Mouse (Mus musculus): Measurements from ENCODE around the gene Snrnp48. TPM values are rescaled to one million over a fixed set of nuclear protein-coding genes. Genes with fewer than 3 reads are reported as not detected.

Gene Snrnp48
- total and polyA plus RNA-seq, 2 experiments from 2014 or later, result 9.6 to 21.2 TPM

DNA sequence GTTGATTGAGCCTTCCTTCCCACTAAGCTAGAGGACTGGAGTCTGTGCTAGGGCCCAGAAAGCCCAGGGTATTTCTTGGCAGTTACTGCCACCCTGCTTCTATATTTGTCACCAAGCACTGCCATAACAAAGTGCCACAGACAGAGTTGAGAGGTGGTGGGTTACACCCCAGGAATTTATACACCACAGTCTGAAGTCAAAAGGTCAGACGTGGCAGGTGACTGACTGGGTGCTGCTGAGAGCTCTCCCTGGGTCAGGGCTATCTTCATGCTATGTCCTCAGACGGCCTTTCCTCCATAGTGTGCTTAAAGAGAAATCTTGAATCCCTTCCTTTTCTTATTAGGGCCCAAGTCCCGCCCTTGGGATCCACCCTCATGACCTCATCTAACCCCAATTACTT is 67.9 kb downstream of the Snrnp48 start:
- Histone ChIP-seq H3K4me3 (ENCODE audit: low read depth, low read length) (no peak overlapping the region), H3K27ac (ENCODE audit: low read depth, low read length) (no peak overlapping the region), H3K27me3 (ENCODE audit: insufficient read depth, low read length) (no peaks in the 10 kb centered on the region), H3K4me1 (ENCODE audit: insufficient read depth, low read length) (no peaks in the 10 kb centered on the region), H3K9me3 (ENCODE audit: low read length) (no peaks in the 10 kb centered on the region), H3K9ac (replicated peaks; ENCODE audit: low read length, poor library complexity, severe bottlenecking) (no peak overlapping the region), H3K36me3 (ENCODE audit: insufficient read depth, low read length) (no peaks in the 10 kb centered on the region), H3K4me2 (ENCODE audit: low read depth, low read length, poor library complexity, severe bottlenecking) (no peak overlapping the region)
- DNase-seq (ENCODE audit: low spot score), result no peak
- 65% methylated on average over 3 of the region's 3 CpGs for WGBS
- ATAC-seq (ENCODE audit: low FRiP score), result no peak
- TF ChIP-seq CTCF (IDR thresholded peaks at IDR 0.05), result no peak

Other genes starting within 250 kb of the Snrnp48 start
- gene Ssr1, start 210.7 kb upstream of the Snrnp48 start, total RNA-seq (2014; rRNA removed), result 32.5 and 36.7 TPM in 2 replicates
- gene Ssr1, start 210.7 kb upstream of the Snrnp48 start, polyA plus RNA-seq (2015; fragmentation: Nextera tagmentation; extraction: Ambion mirVana), result 66.9 and 71.0 TPM in 2 replicates
- gene Riok1, start 167.9 kb upstream of the Snrnp48 start, total RNA-seq (2014; rRNA removed), result 24.5 and 44.6 TPM in 2 replicates
- gene Riok1, start 167.9 kb upstream of the Snrnp48 start, polyA plus RNA-seq (2015; fragmentation: Nextera tagmentation; extraction: Ambion mirVana), result 44.3 and 45.7 TPM in 2 replicates
- gene Cage1, start 167.9 kb upstream of the Snrnp48 start, total RNA-seq (2014; rRNA removed), result 1.6 and 3.4 TPM in 2 replicates
- 3.8 and 4.4 TPM in 2 replicates for gene Cage1, start 167.9 kb upstream of the Snrnp48 start, polyA plus RNA-seq (2015; fragmentation: Nextera tagmentation; extraction: Ambion mirVana)
- gene Dsp, start 53.6 kb upstream of the Snrnp48 start, total RNA-seq (2014; rRNA removed), result 1.1 and 2.7 TPM in 2 replicates
- gene Dsp, start 53.6 kb upstream of the Snrnp48 start, polyA plus RNA-seq (2015; fragmentation: Nextera tagmentation; extraction: Ambion mirVana), result 0.07 and 0.11 TPM in 2 replicates
- gene Bmp6, start 140.2 kb downstream of the Snrnp48 start, total RNA-seq (2014; rRNA removed), result 14.5 and 25.9 TPM in 2 replicates
- 3.6 and 4.0 TPM in 2 replicates for gene Bmp6, start 140.2 kb downstream of the Snrnp48 start, polyA plus RNA-seq (2015; fragmentation: Nextera tagmentation; extraction: Ambion mirVana)